Mouse (Mus musculus): ENCODE measurements around the gene Hbs1l.

GRCm38 (mm10) chr10:21271785-21272184 is 24.0 kb upstream of the Hbs1l start:
- TF ChIP-seq GATA1 (IDR thresholded peaks at IDR 0.05; ENCODE audit: borderline replicate concordance, low read length), result no peak
- TF ChIP-seq FLI1 (IDR thresholded peaks at IDR 0.05; ENCODE audit: low read length), result no peak

Data from megakaryocyte, embryonic 14.5 days (primary cell).